Mouse (Mus musculus) myocyte (in vitro differentiated cells): ENCODE measurements around the gene Agbl3. TPM values are rescaled to one million over a fixed set of nuclear protein-coding genes. Genes with fewer than 3 reads are reported as not detected.

Experiments used
- H3K27me3 ChIP-seq: one replicate; pipeline ENCODE4 v1.6.1; 2011; ENCODE audit not compliant: control insufficient read depth, insufficient read depth, insufficient read length
- H3K36me3 ChIP-seq: one replicate; pipeline ENCODE4 v1.6.1; 2011; ENCODE audit not compliant: control insufficient read depth, insufficient read depth
- H3K4me2 ChIP-seq: one replicate; pipeline ENCODE4 v1.6.1; 2011; ENCODE audit warnings: low read depth, control low read depth
- H3K4me3 ChIP-seq: one replicate; pipeline ENCODE4 v1.5.1; 2011; ENCODE audit warnings: mild to moderate bottlenecking, control low read depth, moderate library complexity
- H3K79me2 ChIP-seq: one replicate; pipeline ENCODE4 v1.6.1; 2011; ENCODE audit not compliant: control insufficient read depth, insufficient read depth
- H3ac ChIP-seq: one replicate; pipeline ENCODE4 v1.6.1; 2011; ENCODE audit not compliant: control insufficient read depth, insufficient read length
- CEBPB ChIP-seq: IDR thresholded peaks from 2 replicates; pipeline ENCODE4 v1.6.1; 2011; ENCODE audit warnings: mild to moderate bottlenecking, moderate library complexity; ENCODE audit not compliant: poor library complexity, insufficient read depth, severe bottlenecking
- E2F4 ChIP-seq: IDR thresholded peaks from one replicate; pipeline ENCODE4 v1.6.1; 2011; ENCODE audit warnings: mild to moderate bottlenecking, control low read depth, moderate library complexity; ENCODE audit not compliant: insufficient read depth
- MAX ChIP-seq: IDR thresholded peaks from one replicate; pipeline ENCODE4 v1.6.1; 2011; ENCODE audit warnings: low read depth, mild to moderate bottlenecking, control low read depth
- MYOD1 ChIP-seq, 3 experiments: IDR thresholded peaks; one replicate each; pipeline ENCODE4 v1.6.1; 2011; ENCODE audit warnings: control low read depth in 2 of 3, low read depth in 2 of 3, mild to moderate bottlenecking in 2 of 3, moderate library complexity in 1 of 3; ENCODE audit not compliant: insufficient read length in 2 of 3, control insufficient read depth in 1 of 3
- MYOG ChIP-seq, 3 experiments: IDR thresholded peaks; one replicate each; pipeline ENCODE4 v1.6.1; 2011; ENCODE audit warnings: control low read depth in 2 of 3, low read depth in 2 of 3, mild to moderate bottlenecking in 2 of 3; ENCODE audit not compliant: insufficient read length in 2 of 3, control insufficient read depth in 1 of 3, insufficient read depth in 1 of 3
- POLR2A ChIP-seq: IDR thresholded peaks from one replicate; pipeline ENCODE4 v1.6.1; 2011; ENCODE audit warnings: low read depth, mild to moderate bottlenecking, control low read depth, moderate library complexity; ENCODE audit not compliant: insufficient read length
- POLR2AphosphoS2 ChIP-seq: IDR thresholded peaks from one replicate; pipeline ENCODE4 v1.6.1; 2011; ENCODE audit warnings: low read depth, control low read depth; ENCODE audit not compliant: insufficient read length
- REST ChIP-seq: IDR thresholded peaks from one replicate; pipeline ENCODE4 v1.6.1; 2011; ENCODE audit warnings: mild to moderate bottlenecking, control low read depth, moderate library complexity; ENCODE audit not compliant: insufficient read depth, insufficient read length
- SRF ChIP-seq: IDR thresholded peaks from one replicate; pipeline ENCODE4 v1.6.1; 2011; ENCODE audit warnings: low read depth; ENCODE audit not compliant: control insufficient read depth, insufficient read length
- TCF12 ChIP-seq: IDR thresholded peaks from one replicate; pipeline ENCODE4 v1.6.1; 2011; ENCODE audit warnings: mild to moderate bottlenecking, control low read depth; ENCODE audit not compliant: poor library complexity, insufficient read depth, severe bottlenecking
- TCF3 ChIP-seq: IDR thresholded peaks from one replicate; pipeline ENCODE4 v1.6.1; 2011; ENCODE audit warnings: low read depth, control low read depth; ENCODE audit not compliant: insufficient read length
- USF1 ChIP-seq: IDR thresholded peaks from one replicate; pipeline ENCODE4 v1.6.1; 2011; ENCODE audit warnings: low read depth, mild to moderate bottlenecking, control low read depth, moderate library complexity
- polyA plus RNA-seq: library from polyadenylated mRNA; unstranded; fragments of >200 nt; fragmentation: generic; extraction: Trizol; gene quantifications from one replicate; pipeline ENCODE4 v1.2.1, GENCODE M21; 2012; ENCODE audit warnings: missing spikeins

The Agbl3 gene
- polyA plus RNA-seq, 1 experiment, result 3.6 TPM

DNA sequence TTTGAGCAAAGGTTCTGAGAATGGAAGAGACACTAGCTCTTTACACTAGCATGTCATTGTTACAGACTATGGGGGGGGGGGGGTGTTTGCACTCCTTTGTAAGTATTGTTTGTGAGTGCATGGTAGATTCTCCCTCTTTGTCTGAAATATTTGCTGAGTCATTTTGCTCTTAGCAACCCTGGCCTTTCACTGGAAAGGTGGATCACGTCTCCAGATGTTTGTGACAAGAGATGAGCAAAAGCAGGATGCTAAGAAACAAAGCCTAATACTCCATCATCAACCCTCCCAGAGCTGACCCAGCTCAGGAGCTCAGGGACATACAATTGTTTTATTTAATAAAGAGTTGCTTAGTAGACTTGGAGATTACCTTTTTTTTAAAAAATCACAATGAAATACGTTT is 43.3 kb upstream of the Agbl3 start:
- H3K36me3 ChIP-seq, result no peaks in the 10 kb centered on the region
- H3K4me2 ChIP-seq, result no peak overlapping the region
- no peak for TF ChIP-seq POLR2AphosphoS2
- no peak for TF ChIP-seq TCF3
- TF ChIP-seq MYOD1 (IDR thresholded peaks at IDR 0.05; ENCODE audit: control insufficient read depth in 1 of 3, insufficient read length in 2 of 3, low read depth in 2 of 3), result no peak
- no peak for TF ChIP-seq REST
- TF ChIP-seq MAX, result no peak
- TF ChIP-seq CEBPB, result no peak
- no peak for TF ChIP-seq POLR2A
- TF ChIP-seq SRF, result no peak
- no peak for TF ChIP-seq TCF12
- TF ChIP-seq USF1, result no peak
- TF ChIP-seq MYOG (IDR thresholded peaks at IDR 0.05; ENCODE audit: control insufficient read depth in 1 of 3, insufficient read depth in 1 of 3, insufficient read length in 2 of 3, low read depth in 2 of 3), result no peak
- no peak for TF ChIP-seq E2F4

DNA sequence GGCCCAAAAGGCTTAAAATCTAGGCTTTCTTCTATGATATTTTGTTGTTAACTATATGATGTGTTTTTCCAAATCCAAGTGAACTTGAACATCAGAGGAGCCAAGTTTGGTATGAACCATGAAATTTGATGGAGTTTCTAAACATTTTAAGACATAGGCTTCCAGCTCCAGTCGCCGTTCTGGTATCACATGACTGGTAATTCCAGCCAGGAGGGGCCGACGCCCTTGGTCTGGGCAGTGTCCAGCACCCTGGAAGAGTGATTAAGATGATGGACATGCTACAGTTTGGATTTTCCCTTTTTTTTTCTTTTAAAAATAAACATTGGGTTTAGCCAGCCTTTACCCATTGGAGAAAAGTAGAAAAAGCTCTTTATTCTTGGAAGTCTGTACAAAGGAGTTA is 36.3 kb upstream of the Agbl3 start:
- peaks cover 63% of the 10 kb centered on the region for H3K79me2 ChIP-seq
- H3K4me2 ChIP-seq, result peak overlapping the region; percentile 57
- H3K4me3 ChIP-seq, result no peak overlapping the region
- no peaks in the 10 kb centered on the region for H3K27me3 ChIP-seq
- H3K36me3 ChIP-seq, result peaks cover 42% of the 10 kb centered on the region
- H3ac ChIP-seq, result no peak overlapping the region
- no peak for TF ChIP-seq POLR2A
- TF ChIP-seq USF1, result peak; percentile 81

More for the DNA sequence above, 43.3 kb upstream of the Agbl3 start:
- Histone ChIP-seq H3K27me3 (no peaks in the 10 kb centered on the region), H3K79me2 (peaks cover 99% of the 10 kb centered on the region), H3K4me3 (no peak overlapping the region), H3ac (no peak overlapping the region)

DNA sequence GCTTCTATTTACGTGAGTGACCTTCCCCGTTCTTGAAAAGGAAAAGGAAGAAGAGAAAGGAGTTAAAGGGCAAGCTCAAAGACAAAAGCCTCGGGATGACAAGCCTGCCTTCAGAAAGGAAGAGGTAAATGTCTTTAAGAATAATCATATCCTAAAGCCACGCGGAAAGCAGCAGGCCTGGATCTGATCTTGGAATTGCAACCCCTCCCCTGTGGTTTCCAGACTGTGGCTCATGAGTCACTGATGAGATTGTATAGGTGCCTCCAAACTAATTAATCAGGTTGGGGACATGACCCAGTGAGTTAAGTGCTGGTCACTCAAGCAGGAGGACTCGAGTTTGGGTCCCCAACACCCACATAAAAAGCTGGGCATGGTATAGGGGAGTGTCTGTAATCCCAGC is 32.4 kb upstream of the Agbl3 start:
- Histone ChIP-seq H3ac (no peak overlapping the region), H3K36me3 (peaks cover 54% of the 10 kb centered on the region), H3K4me3 (no peak overlapping the region), H3K79me2 (peaks cover 39% of the 10 kb centered on the region), H3K4me2 (no peak overlapping the region), H3K27me3 (no peaks in the 10 kb centered on the region)
- TF ChIP-seq TCF12 (no peak), REST (no peak), POLR2A (no peak), CEBPB (no peak), POLR2AphosphoS2 (no peak), E2F4 (no peak), MYOD1 (IDR thresholded peaks at IDR 0.05; ENCODE audit: control insufficient read depth in 1 of 3, insufficient read length in 2 of 3, low read depth in 2 of 3) (no peak), SRF (no peak), MYOG (IDR thresholded peaks at IDR 0.05; ENCODE audit: control insufficient read depth in 1 of 3, insufficient read depth in 1 of 3, insufficient read length in 2 of 3, low read depth in 2 of 3) (no peak), TCF3 (no peak), MAX (no peak), USF1 (no peak)

DNA sequence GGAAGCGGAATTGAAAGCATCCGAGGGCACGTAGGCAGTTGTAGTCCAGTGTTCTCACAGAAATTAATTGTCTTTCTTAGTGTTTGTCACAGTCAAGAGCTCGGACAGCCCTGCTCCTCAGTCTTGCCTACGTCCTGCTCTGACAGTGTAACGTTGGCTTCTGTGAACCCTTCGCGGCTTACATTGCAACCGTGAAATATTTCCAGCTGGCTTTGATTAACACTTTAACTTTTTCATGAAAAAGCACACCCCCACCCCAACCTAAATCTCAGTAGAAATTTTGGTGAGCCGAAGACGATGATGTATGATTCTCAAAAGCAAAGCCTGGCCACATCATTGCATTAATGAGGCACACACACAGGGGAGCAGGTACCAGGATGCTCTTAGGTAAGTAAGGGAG is 31.7 kb upstream of the Agbl3 start:
- H3K4me3 ChIP-seq, result no peak overlapping the region
- H3K27me3 ChIP-seq, result no peaks in the 10 kb centered on the region
- TF ChIP-seq MYOD1 (IDR thresholded peaks at IDR 0.05; ENCODE audit: control insufficient read depth in 1 of 3, insufficient read length in 2 of 3, low read depth in 2 of 3) (no peak), SRF (no peak), POLR2A (no peak), MAX (no peak)
- peaks cover 36% of the 10 kb centered on the region for H3K79me2 ChIP-seq
- H3K4me2 ChIP-seq, result peak overlapping the region; percentile 57
- peaks cover 61% of the 10 kb centered on the region for H3K36me3 ChIP-seq
- no peak overlapping the region for H3ac ChIP-seq

DNA sequence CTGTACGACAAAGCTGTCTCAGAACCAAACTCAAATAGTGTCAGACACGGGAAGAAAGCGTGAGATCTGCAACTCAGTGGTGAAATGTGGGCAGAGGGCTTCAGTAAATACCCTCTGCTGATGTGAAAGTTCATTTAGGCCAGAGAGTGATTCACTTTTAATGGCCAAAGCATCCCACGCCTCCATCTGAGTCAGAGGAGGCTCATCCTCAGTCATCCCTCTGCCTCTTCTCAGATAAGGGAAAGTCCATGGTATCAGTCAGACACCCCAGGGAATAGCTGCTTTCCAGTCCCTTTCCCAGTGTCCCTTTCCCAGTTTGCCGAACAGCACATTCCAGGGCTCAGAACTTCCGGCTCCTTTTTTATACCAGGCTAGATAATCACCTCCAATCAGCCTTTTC is 30.7 kb upstream of the Agbl3 start:
- H3K27me3 ChIP-seq, result no peaks in the 10 kb centered on the region
- H3K4me3 ChIP-seq, result no peak overlapping the region
- TF ChIP-seq MYOD1 (IDR thresholded peaks at IDR 0.05; ENCODE audit: control insufficient read depth in 1 of 3, insufficient read length in 2 of 3, low read depth in 2 of 3), result no peak
- no peak for TF ChIP-seq POLR2AphosphoS2
- TF ChIP-seq TCF12, result no peak
- no peak for TF ChIP-seq MAX
- TF ChIP-seq SRF, result no peak
- no peak for TF ChIP-seq USF1
- no peak for TF ChIP-seq POLR2A
- H3K36me3 ChIP-seq, result peaks cover 71% of the 10 kb centered on the region
- no peak overlapping the region for H3ac ChIP-seq
- peak overlapping the region; percentile 57 for H3K4me2 ChIP-seq
- H3K79me2 ChIP-seq, result peaks cover 30% of the 10 kb centered on the region
